Mouse (Mus musculus): Measurements from ENCODE around the gene Dbi. TPM values are rescaled to one million over a fixed set of nuclear protein-coding genes. Genes with fewer than 3 reads are reported as not detected.

Gene Dbi
- polyA plus RNA-seq, 1 experiment from 2014 or later, result 583 TPM

DNA sequence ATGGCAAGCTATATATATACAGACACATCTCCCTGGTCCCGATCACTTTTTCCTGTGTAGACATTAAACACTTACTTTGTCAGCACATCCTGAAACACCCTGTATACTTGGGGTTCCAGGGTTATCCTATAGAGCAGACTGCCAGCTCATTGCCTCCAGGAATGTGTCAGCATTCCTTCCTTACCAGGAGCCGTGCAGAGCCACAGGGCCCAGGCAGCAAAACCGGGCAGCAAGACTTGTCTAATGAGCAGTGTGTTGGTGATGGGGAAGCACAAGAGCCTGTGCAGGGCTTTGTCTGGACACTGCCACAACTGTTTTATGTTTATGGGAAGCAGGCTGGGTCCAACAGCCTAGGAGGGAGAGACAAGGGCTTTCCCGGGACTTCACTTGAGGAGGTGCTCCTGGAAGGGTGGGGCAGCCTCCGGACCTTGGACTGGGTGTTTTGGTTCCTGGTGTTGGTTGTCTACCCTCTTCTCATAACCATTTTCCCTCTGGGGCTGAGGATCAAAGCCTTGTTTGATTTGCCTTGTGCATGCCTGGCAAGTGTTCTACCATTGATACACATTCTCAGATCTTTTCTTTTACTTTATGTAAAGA, 36.9 kb downstream of the Dbi start:
- no peaks in the 10 kb centered on the region for H3K9me3 ChIP-seq (ENCODE audit: control insufficient read depth, low read depth, low read length)
- ATAC-seq (ENCODE audit: insufficient number of reproducible peaks, insufficient read depth, low FRiP score, low read depth), result no peak
- H3K4me1 ChIP-seq (ENCODE audit: control insufficient read depth, insufficient read depth, low read length), result peaks cover 10% of the 10 kb centered on the region; the same call in 1 of the 2 replicates
- H3K36me3 ChIP-seq (ENCODE audit: control insufficient read depth, insufficient read depth, low read length), result no peaks in the 10 kb centered on the region
- H3K4me3 ChIP-seq (ENCODE audit: low read depth, low read length), result no peak overlapping the region
- no peak overlapping the region for H3K4me2 ChIP-seq (replicated peaks; ENCODE audit: low read depth, low read length)
- H3K9ac ChIP-seq (replicated peaks; ENCODE audit: low read depth, low read length), result no peak overlapping the region
- no peak overlapping the region for H3K27ac ChIP-seq (ENCODE audit: low read length)
- WGBS, result 50% methylated on average over 5 of the region's 5 CpGs
- no peaks in the 10 kb centered on the region for H3K27me3 ChIP-seq (ENCODE audit: control insufficient read depth, insufficient read depth, low read length)

- no peak overlapping the region for H3K4me3 ChIP-seq (ENCODE audit: low read depth, low read length)
- WGBS, result 18% methylated on average over 7 of the region's 7 CpGs
- H3K9me3 ChIP-seq (ENCODE audit: control insufficient read depth, low read depth, low read length), result no peaks in the 10 kb centered on the region
- no peak overlapping the region for H3K27ac ChIP-seq (ENCODE audit: low read length)
- peak; percentile 72; the same call in 1 of the 2 replicates for ATAC-seq (ENCODE audit: insufficient number of reproducible peaks, insufficient read depth, low FRiP score, low read depth)
- H3K27me3 ChIP-seq (ENCODE audit: control insufficient read depth, insufficient read depth, low read length), result no peaks in the 10 kb centered on the region
- H3K36me3 ChIP-seq (ENCODE audit: control insufficient read depth, insufficient read depth, low read length), result no peaks in the 10 kb centered on the region
- 0 out of 2 replicates have a peak overlapping the region, but pooled peaks have one; percentile 12 for H3K4me2 ChIP-seq (replicated peaks; ENCODE audit: low read depth, low read length)
- H3K9ac ChIP-seq (replicated peaks; ENCODE audit: low read depth, low read length), result no peak overlapping the region
- peaks cover 10% of the 10 kb centered on the region; the same call in 1 of the 2 replicates for H3K4me1 ChIP-seq (ENCODE audit: control insufficient read depth, insufficient read depth, low read length)
Observed at GRCm38 (mm10) chr1:120082957-120083585, 37.8 kb downstream of the Dbi start.

DNA sequence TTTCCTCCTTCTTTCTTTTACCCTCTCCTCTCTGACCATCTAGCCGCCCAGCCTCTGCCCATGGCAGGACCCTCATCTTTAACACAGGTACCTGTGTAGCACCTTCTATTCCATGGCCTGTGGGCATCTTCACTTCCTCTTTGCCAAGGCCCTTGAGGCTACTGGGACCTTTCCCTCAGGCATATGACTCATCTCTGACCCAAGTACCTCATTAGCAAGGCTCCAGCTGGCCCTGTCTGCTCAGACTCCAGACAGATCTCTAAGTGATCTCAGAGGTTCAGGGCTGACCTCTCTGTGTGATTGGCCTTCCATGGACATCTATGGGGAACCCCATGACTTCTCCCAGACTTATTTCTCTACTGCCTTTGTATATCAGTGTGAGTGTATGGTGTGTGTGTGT, 40.2 kb downstream of the Dbi start:
- H3K27ac ChIP-seq (ENCODE audit: low read length), result no peak overlapping the region
- H3K4me1 ChIP-seq (ENCODE audit: control insufficient read depth, insufficient read depth, low read length), result peaks cover 10% of the 10 kb centered on the region; the same call in 1 of the 2 replicates
- H3K4me2 ChIP-seq (replicated peaks; ENCODE audit: low read depth, low read length), result no peak overlapping the region
- H3K36me3 ChIP-seq (ENCODE audit: control insufficient read depth, insufficient read depth, low read length), result no peaks in the 10 kb centered on the region
- no peak overlapping the region for H3K9ac ChIP-seq (replicated peaks; ENCODE audit: low read depth, low read length)
- ATAC-seq (ENCODE audit: insufficient number of reproducible peaks, insufficient read depth, low FRiP score, low read depth), result no peak
- 91% methylated on average over 1 of the region's 1 CpGs for WGBS
- H3K4me3 ChIP-seq (ENCODE audit: low read depth, low read length), result no peak overlapping the region
- no peaks in the 10 kb centered on the region for H3K9me3 ChIP-seq (ENCODE audit: control insufficient read depth, low read depth, low read length)
- no peaks in the 10 kb centered on the region for H3K27me3 ChIP-seq (ENCODE audit: control insufficient read depth, insufficient read depth, low read length)

GRCm38 (mm10) chr1:120077746-120078410, 43.0 kb downstream of the Dbi start:
- peaks cover 13% of the 10 kb centered on the region; the same call in 1 of the 2 replicates for H3K4me1 ChIP-seq (ENCODE audit: control insufficient read depth, insufficient read depth, low read length)

GRCm38 (mm10) chr1:120075507-120075906, 45.4 kb downstream of the Dbi start:
- H3K9ac ChIP-seq (replicated peaks; ENCODE audit: low read depth, low read length), result no peak overlapping the region
- no peak overlapping the region for H3K4me3 ChIP-seq (ENCODE audit: low read depth, low read length)
- H3K4me1 ChIP-seq (ENCODE audit: control insufficient read depth, insufficient read depth, low read length), result peaks cover 11% of the 10 kb centered on the region; the same call in 1 of the 2 replicates
- no peaks in the 10 kb centered on the region for H3K36me3 ChIP-seq (ENCODE audit: control insufficient read depth, insufficient read depth, low read length)
- ATAC-seq (ENCODE audit: insufficient number of reproducible peaks, insufficient read depth, low FRiP score, low read depth), result no peak
- H3K27ac ChIP-seq (ENCODE audit: low read length), result no peak overlapping the region
- WGBS, result 72% methylated on average over 5 of the region's 5 CpGs
- H3K27me3 ChIP-seq (ENCODE audit: control insufficient read depth, insufficient read depth, low read length), result 0 out of 2 replicates have a peak, but pooled peaks cover 5% of the 10 kb centered on the region
- H3K4me2 ChIP-seq (replicated peaks; ENCODE audit: low read depth, low read length), result no peak overlapping the region
- H3K9me3 ChIP-seq (ENCODE audit: control insufficient read depth, low read depth, low read length), result no peaks in the 10 kb centered on the region

More at GRCm38 (mm10) chr1:120077746-120078410, 43.0 kb downstream of the Dbi start:
- Histone ChIP-seq H3K27me3 (ENCODE audit: control insufficient read depth, insufficient read depth, low read length) (no peaks in the 10 kb centered on the region), H3K4me2 (replicated peaks; ENCODE audit: low read depth, low read length) (no peak overlapping the region), H3K9ac (replicated peaks; ENCODE audit: low read depth, low read length) (no peak overlapping the region), H3K4me3 (ENCODE audit: low read depth, low read length) (no peak overlapping the region), H3K27ac (ENCODE audit: low read length) (no peak overlapping the region), H3K36me3 (ENCODE audit: control insufficient read depth, insufficient read depth, low read length) (no peaks in the 10 kb centered on the region), H3K9me3 (ENCODE audit: control insufficient read depth, low read depth, low read length) (no peaks in the 10 kb centered on the region)
- 23% methylated on average over 9 of the region's 9 CpGs for WGBS
- ATAC-seq (ENCODE audit: insufficient number of reproducible peaks, insufficient read depth, low FRiP score, low read depth), result no peak

DNA sequence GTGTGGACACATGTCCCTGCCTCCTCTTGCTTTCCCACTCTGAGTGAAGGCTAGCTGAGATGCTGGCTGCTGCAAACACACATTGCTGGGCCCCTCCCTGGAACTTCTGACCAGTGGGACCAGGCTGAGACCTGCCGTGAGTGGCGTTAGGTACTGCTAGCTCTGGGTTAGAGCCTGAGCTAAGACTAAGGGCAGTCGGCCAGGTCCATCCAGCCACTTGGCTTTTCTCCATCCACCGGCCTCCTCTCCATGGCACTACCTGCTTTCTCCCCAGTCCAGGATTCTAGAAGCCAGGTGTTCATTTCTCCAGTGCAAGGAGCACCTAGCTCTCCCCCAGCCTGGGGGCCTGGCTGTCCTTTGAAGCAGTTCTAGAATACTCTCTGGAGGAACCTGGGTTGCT, 45.9 kb downstream of the Dbi start:
- 77% methylated on average over 4 of the region's 4 CpGs for WGBS
- Histone ChIP-seq H3K9ac (replicated peaks; ENCODE audit: low read depth, low read length) (no peak overlapping the region), H3K4me1 (ENCODE audit: control insufficient read depth, insufficient read depth, low read length) (peaks cover 11% of the 10 kb centered on the region; the same call in 1 of the 2 replicates), H3K4me3 (ENCODE audit: low read depth, low read length) (no peak overlapping the region), H3K4me2 (replicated peaks; ENCODE audit: low read depth, low read length) (no peak overlapping the region), H3K27me3 (ENCODE audit: control insufficient read depth, insufficient read depth, low read length) (0 out of 2 replicates have a peak, but pooled peaks cover 5% of the 10 kb centered on the region), H3K9me3 (ENCODE audit: control insufficient read depth, low read depth, low read length) (no peaks in the 10 kb centered on the region), H3K36me3 (ENCODE audit: control insufficient read depth, insufficient read depth, low read length) (no peaks in the 10 kb centered on the region), H3K27ac (ENCODE audit: low read length) (no peak overlapping the region)
- no peak for ATAC-seq (ENCODE audit: insufficient number of reproducible peaks, insufficient read depth, low FRiP score, low read depth)

GRCm38 (mm10) chr1:120074307-120074702, 46.6 kb downstream of the Dbi start:
- H3K9ac ChIP-seq (replicated peaks; ENCODE audit: low read depth, low read length), result no peak overlapping the region
- no peaks in the 10 kb centered on the region for H3K36me3 ChIP-seq (ENCODE audit: control insufficient read depth, insufficient read depth, low read length)
- H3K4me1 ChIP-seq (ENCODE audit: control insufficient read depth, insufficient read depth, low read length), result peaks cover 11% of the 10 kb centered on the region; the same call in 1 of the 2 replicates
- peak; percentile 14; the same call in 1 of the 2 replicates for ATAC-seq (ENCODE audit: insufficient number of reproducible peaks, insufficient read depth, low FRiP score, low read depth)
- 36% methylated on average over 4 of the region's 4 CpGs for whole genome bisulfite sequencing
- no peak overlapping the region for H3K4me3 ChIP-seq (ENCODE audit: low read depth, low read length)
- no peaks in the 10 kb centered on the region for H3K9me3 ChIP-seq (ENCODE audit: control insufficient read depth, low read depth, low read length)
- H3K27ac ChIP-seq (ENCODE audit: low read length), result no peak overlapping the region
- 0 out of 2 replicates have a peak, but pooled peaks cover 5% of the 10 kb centered on the region for H3K27me3 ChIP-seq (ENCODE audit: control insufficient read depth, insufficient read depth, low read length)
- peak overlapping the region; percentile 92; the same call in 1 of the 2 replicates for H3K4me2 ChIP-seq (replicated peaks; ENCODE audit: low read depth, low read length)

GRCm38 (mm10) chr1:120073519-120074306, 47.2 kb downstream of the Dbi start, which contains the start of gene Tmem37:
Gene Tmem37, minus strand, starts transcription at chr1:120074074.
- peak within 1 kb of the TSS; percentile 31 for H3K4me3 ChIP-seq (ENCODE audit: low read depth, low read length)
- H3K27me3 ChIP-seq (ENCODE audit: control insufficient read depth, insufficient read depth, low read length), result 0 out of 2 replicates have a peak, but pooled peaks cover 5% of the 10 kb centered on the region
- H3K4me1 ChIP-seq (ENCODE audit: control insufficient read depth, insufficient read depth, low read length), result peaks cover 11% of the 10 kb centered on the region; the same call in 1 of the 2 replicates
- H3K9me3 ChIP-seq (ENCODE audit: control insufficient read depth, low read depth, low read length), result no peaks in the 10 kb centered on the region
- H3K36me3 ChIP-seq (ENCODE audit: control insufficient read depth, insufficient read depth, low read length), result no peaks in the 10 kb centered on the region
- H3K4me2 ChIP-seq (replicated peaks; ENCODE audit: low read depth, low read length), result peak within 1 kb of the TSS; percentile 92
- 3% methylated on average over 40 of the region's 40 CpGs for WGBS
- H3K9ac ChIP-seq (replicated peaks; ENCODE audit: low read depth, low read length), result 0 out of 2 replicates have a peak within 1 kb of the TSS, but pooled peaks have one; percentile 2
- ATAC-seq (ENCODE audit: insufficient number of reproducible peaks, insufficient read depth, low FRiP score, low read depth), result peak; percentile 77
- no peak within 1 kb of the TSS for H3K27ac ChIP-seq (ENCODE audit: low read length)

Data from stomach, embryonic 14.5 days (tissue).